Mouse (Mus musculus): ENCODE results near the gene Tmem184c.

Gene Tmem184c

GRCm38 (mm10) chr8:77610374-77610969 is at the start of gene Tmem184c:
TSS of gene Tmem184c (minus strand) at chr8:77610698.
- ATAC-seq (ENCODE audit: insufficient number of reproducible peaks, low FRiP score, low TSS enrichment) = peak; percentile 99

- ATAC-seq (ENCODE audit: insufficient number of reproducible peaks, low FRiP score, low TSS enrichment) = no peak
Measured at GRCm38 (mm10) chr8:77659534-77660080, 49.1 kb upstream of the Tmem184c start.

GRCm38 (mm10) chr8:77658356-77658755 is 47.9 kb upstream of the Tmem184c start:
- no peak for ATAC-seq (ENCODE audit: insufficient number of reproducible peaks, low FRiP score, low TSS enrichment)

GRCm38 (mm10) chr8:77650646-77651190 is 40.2 kb upstream of the Tmem184c start:
- ATAC-seq (ENCODE audit: insufficient number of reproducible peaks, low FRiP score, low TSS enrichment) = no peak

- no peak for ATAC-seq (ENCODE audit: insufficient number of reproducible peaks, low FRiP score, low TSS enrichment)
Measured at GRCm38 (mm10) chr8:77640093-77640839, 29.8 kb upstream of the Tmem184c start.

- ATAC-seq (ENCODE audit: insufficient number of reproducible peaks, low FRiP score, low TSS enrichment) = no peak
Measured at GRCm38 (mm10) chr8:77637593-77637992, 27.1 kb upstream of the Tmem184c start.

GRCm38 (mm10) chr8:77634035-77634434 is 23.5 kb upstream of the Tmem184c start:
- no peak for ATAC-seq (ENCODE audit: insufficient number of reproducible peaks, low FRiP score, low TSS enrichment)

- no peak for ATAC-seq (ENCODE audit: insufficient number of reproducible peaks, low FRiP score, low TSS enrichment)
Measured at GRCm38 (mm10) chr8:77633211-77633610, 22.7 kb upstream of the Tmem184c start.

- no peak for ATAC-seq (ENCODE audit: insufficient number of reproducible peaks, low FRiP score, low TSS enrichment)
Measured at GRCm38 (mm10) chr8:77630691-77631090, 20.2 kb upstream of the Tmem184c start.

GRCm38 (mm10) chr8:77629858-77630537 is 19.5 kb upstream of the Tmem184c start:
- peak; percentile 88 for ATAC-seq (ENCODE audit: insufficient number of reproducible peaks, low FRiP score, low TSS enrichment)

- ATAC-seq (ENCODE audit: insufficient number of reproducible peaks, low FRiP score, low TSS enrichment) = no peak
Measured at GRCm38 (mm10) chr8:77623677-77624209, 13.2 kb upstream of the Tmem184c start.

GRCm38 (mm10) chr8:77617916-77618315 is 7.4 kb upstream of the Tmem184c start:
- ATAC-seq (ENCODE audit: insufficient number of reproducible peaks, low FRiP score, low TSS enrichment) = 0 out of 2 replicates have a peak, but pooled peaks have one; percentile 37

- ATAC-seq (ENCODE audit: insufficient number of reproducible peaks, low FRiP score, low TSS enrichment) = no peak
Measured at GRCm38 (mm10) chr8:77609621-77610020, 877 bp downstream of the Tmem184c start.

GRCm38 (mm10) chr8:77584174-77584573 is 26.3 kb downstream of the Tmem184c start:
- no peak for ATAC-seq (ENCODE audit: insufficient number of reproducible peaks, low FRiP score, low TSS enrichment)

- no peak for ATAC-seq (ENCODE audit: insufficient number of reproducible peaks, low FRiP score, low TSS enrichment)
Measured at GRCm38 (mm10) chr8:77577674-77578073, 32.8 kb downstream of the Tmem184c start.

GRCm38 (mm10) chr8:77574229-77574628 is 36.3 kb downstream of the Tmem184c start:
- no peak for ATAC-seq (ENCODE audit: insufficient number of reproducible peaks, low FRiP score, low TSS enrichment)

GRCm38 (mm10) chr8:77561441-77561840 is 49.1 kb downstream of the Tmem184c start:
- no peak for ATAC-seq (ENCODE audit: insufficient number of reproducible peaks, low FRiP score, low TSS enrichment)

GRCm38 (mm10) chr8:77552491-77552890 is 58.0 kb downstream of the Tmem184c start:
- ATAC-seq (ENCODE audit: insufficient number of reproducible peaks, low FRiP score, low TSS enrichment) = no peak

- no peak for ATAC-seq (ENCODE audit: insufficient number of reproducible peaks, low FRiP score, low TSS enrichment)
Measured at GRCm38 (mm10) chr8:77549881-77550580, 60.5 kb downstream of the Tmem184c start.

Data from cerebellum, adult (tissue).